Mouse (Mus musculus) spleen, adult 2 months (tissue): ENCODE results near the gene Apbb2. TPM values are rescaled to one million over a fixed set of nuclear protein-coding genes. Genes with fewer than 3 reads are reported as not detected.

Experiments
- DNase-seq, 2 experiments: peaks; one replicate each; pipeline versions ENCODE4 v3.0.0 to v3.0.0-alpha.2; 2012 to 2021; ENCODE audit warnings: low spot score in 2 of 2, low read depth in 1 of 2
- H3K27ac ChIP-seq: fragments of 200-500 bp; 2 replicates; pipeline ENCODE4 v1.5.1; 2012; ENCODE audit warnings: low read length, inconsistent platforms; ENCODE audit not compliant: insufficient read depth
- H3K27me3 ChIP-seq: fragments of 200-500 bp; 2 replicates; pipeline ENCODE4 v1.6.1; 2012; ENCODE audit warnings: mild to moderate bottlenecking, moderate library complexity, low read length, inconsistent platforms; ENCODE audit not compliant: control insufficient read depth, insufficient read depth
- H3K36me3 ChIP-seq: fragments of 200-500 bp; 2 replicates; pipeline ENCODE4 v1.6.1; 2012; ENCODE audit warnings: mild to moderate bottlenecking, low read length, inconsistent platforms; ENCODE audit not compliant: control insufficient read depth, insufficient read depth
- H3K4me1 ChIP-seq: fragments of 200-500 bp; 2 replicates; pipeline ENCODE4 v1.6.1; 2011; ENCODE audit warnings: inconsistent platforms; ENCODE audit not compliant: control insufficient read depth, insufficient read depth, insufficient read length
- H3K4me3 ChIP-seq: fragments of 200-500 bp; 2 replicates; pipeline ENCODE4 v1.5.1; 2011; ENCODE audit warnings: mild to moderate bottlenecking, inconsistent platforms; ENCODE audit not compliant: insufficient read depth, insufficient read length; ENCODE audit errors: extremely low read depth
- CTCF ChIP-seq: fragments of 200-500 bp; IDR thresholded peaks from 2 replicates; pipeline ENCODE4 v1.5.1; 2011; ENCODE audit warnings: mild to moderate bottlenecking, inconsistent platforms; ENCODE audit not compliant: insufficient read depth, insufficient read length, insufficient replicate concordance; ENCODE audit errors: extremely low read depth
- POLR2A ChIP-seq: fragments of 200-500 bp; IDR thresholded peaks from 2 replicates; pipeline ENCODE4 v1.6.1; 2011; ENCODE audit warnings: low read depth, low read length, inconsistent platforms
- WGBS: fragments of 180-500 bp; shearing (Covaris S2); methylation state at CpG from one replicate; pipeline ENCODE4 v1.1.7; 2018; 5-methylcytosine and 5-hydroxymethylcytosine counted together
- polyA plus RNA-seq: library from polyadenylated mRNA; depleted of rRNA; stranded (reverse); fragments of >200 nt; gene quantifications from 2 replicates; pipeline ENCODE4 v1.2.3, GENCODE M21; 2012

Gene Apbb2
- polyA plus RNA-seq, 1 experiment: 2.6 TPM

- TF ChIP-seq CTCF (no peak), POLR2A (no peak)
- no peak for DNase-seq
These were observed 233.7 kb downstream of the Apbb2 start for GRCm38 (mm10) chr5:66384806-66385446.

GRCm38 (mm10) chr5:66384114-66384513 is 234.5 kb downstream of the Apbb2 start:
- H3K4me3 ChIP-seq: no peak overlapping the region
- no peak for TF ChIP-seq POLR2A
- TF ChIP-seq CTCF: no peak
- no peaks in the 10 kb centered on the region for H3K4me1 ChIP-seq
- no peak for DNase-seq
- H3K36me3 ChIP-seq: no peaks in the 10 kb centered on the region
- no peaks in the 10 kb centered on the region for H3K27me3 ChIP-seq
- no peak overlapping the region for H3K27ac ChIP-seq
- 93% methylated on average over 5 of the region's 5 CpGs for WGBS

More at GRCm38 (mm10) chr5:66384806-66385446, 233.7 kb downstream of the Apbb2 start:
- H3K4me3 ChIP-seq: no peak overlapping the region
- H3K27me3 ChIP-seq: no peaks in the 10 kb centered on the region
- H3K4me1 ChIP-seq: no peaks in the 10 kb centered on the region
- H3K27ac ChIP-seq: no peak overlapping the region
- no peaks in the 10 kb centered on the region for H3K36me3 ChIP-seq
- WGBS: 84% methylated on average over 6 of the region's 6 CpGs

GRCm38 (mm10) chr5:66382111-66382510 is 236.5 kb downstream of the Apbb2 start:
- WGBS: 20% methylated on average over 1 of the region's 1 CpGs
- no peak overlapping the region for H3K27ac ChIP-seq
- no peaks in the 10 kb centered on the region for H3K27me3 ChIP-seq
- H3K36me3 ChIP-seq: no peaks in the 10 kb centered on the region
- TF ChIP-seq POLR2A: no peak
- no peak for TF ChIP-seq CTCF
- no peak overlapping the region for H3K4me3 ChIP-seq
- no peaks in the 10 kb centered on the region for H3K4me1 ChIP-seq
- no peak for DNase-seq

GRCm38 (mm10) chr5:66378968-66379367 is 239.6 kb downstream of the Apbb2 start:
- Histone ChIP-seq H3K4me3 (no peak overlapping the region), H3K4me1 (no peaks in the 10 kb centered on the region), H3K27ac (no peak overlapping the region), H3K27me3 (no peaks in the 10 kb centered on the region), H3K36me3 (no peaks in the 10 kb centered on the region)
- no peak for TF ChIP-seq POLR2A
- no peak for TF ChIP-seq CTCF
- DNase-seq: no peak
- WGBS: 91% methylated on average over 6 of the region's 6 CpGs

GRCm38 (mm10) chr5:66376589-66377270 is 241.9 kb downstream of the Apbb2 start:
- DNase-seq: no peak
- TF ChIP-seq CTCF (no peak), POLR2A (no peak)
- WGBS: 57% methylated on average over 14 of the region's 14 CpGs
- H3K36me3 ChIP-seq: no peaks in the 10 kb centered on the region
- peaks cover 3% of the 10 kb centered on the region; the same call in 1 of the 2 replicates for H3K4me1 ChIP-seq
- no peak overlapping the region for H3K4me3 ChIP-seq
- H3K27me3 ChIP-seq: no peaks in the 10 kb centered on the region
- H3K27ac ChIP-seq: no peak overlapping the region

GRCm38 (mm10) chr5:66374413-66374812 is 244.2 kb downstream of the Apbb2 start:
- no peaks in the 10 kb centered on the region for H3K36me3 ChIP-seq
- H3K27me3 ChIP-seq: no peaks in the 10 kb centered on the region
- H3K4me3 ChIP-seq: no peak overlapping the region
- DNase-seq: no peak
- 94% methylated on average over 4 of the region's 4 CpGs for WGBS
- H3K4me1 ChIP-seq: peaks cover 3% of the 10 kb centered on the region; the same call in 1 of the 2 replicates
- H3K27ac ChIP-seq: no peak overlapping the region
- TF ChIP-seq POLR2A (no peak), CTCF (no peak)
